Mouse (Mus musculus) heart, embryonic 14.5 days (tissue): ENCODE measurements around the gene Acod1. TPM values are rescaled to one million over a fixed set of nuclear protein-coding genes. Genes with fewer than 3 reads are reported as not detected.
A peak's percentile ranks its signal among the peaks of the same experiment; 100 is the strongest.

Experiments used
- ATAC-seq: fragments of 200-750 bp; cut with Nextera tagmentation; 2 replicates; pipeline ENCODE4 v1.8.0; 2017; ENCODE audit warnings: low read depth, moderate TSS enrichment; ENCODE audit not compliant: insufficient number of reproducible peaks, insufficient read depth, low FRiP score
- H3K27ac ChIP-seq, 2 experiments: fragments of 200-500 bp in 1 of 2; fragments of 300-500 bp in 1 of 2; sonication (generic) in 1 of 2; replicated peaks in 1 of 2; 2 replicates each; pipeline ENCODE4 v1.5.1; 2012 to 2014; ENCODE audit warnings: low read depth in 2 of 2, low read length in 2 of 2, control low read depth in 1 of 2, mild to moderate bottlenecking in 1 of 2, mixed read lengths in 1 of 2; ENCODE audit not compliant: control insufficient read depth in 1 of 2, insufficient read depth in 1 of 2
- H3K27me3 ChIP-seq: fragments of 300-500 bp; sonication (generic); 2 replicates; pipeline ENCODE4 v1.6.1; 2014; ENCODE audit warnings: mild to moderate bottlenecking, low read length, control low read depth; ENCODE audit not compliant: control insufficient read depth, insufficient read depth
- H3K36me3 ChIP-seq: fragments of 300-500 bp; sonication (generic); 2 replicates; pipeline ENCODE4 v1.6.1; 2014; ENCODE audit warnings: mild to moderate bottlenecking, control low read depth, low read length, mixed read lengths; ENCODE audit not compliant: control insufficient read depth, insufficient read depth
- H3K4me1 ChIP-seq, 2 experiments: fragments of 200-500 bp in 1 of 2; fragments of 300-500 bp in 1 of 2; sonication (generic) in 1 of 2; 2 replicates each; pipeline ENCODE4 v1.6.1; 2012 to 2014; ENCODE audit warnings: low read length in 2 of 2, control low read depth in 1 of 2, mixed read lengths in 1 of 2; ENCODE audit not compliant: control insufficient read depth in 2 of 2, insufficient read depth in 2 of 2
- H3K4me2 ChIP-seq: fragments of 300-500 bp; sonication (generic); 2 replicates; pipeline ENCODE4 v1.6.1; 2014; ENCODE audit warnings: mild to moderate bottlenecking, low read length
- H3K4me3 ChIP-seq, 2 experiments: fragments of 200-500 bp in 1 of 2; fragments of 300-500 bp in 1 of 2; sonication (generic) in 1 of 2; 2 replicates each; pipeline ENCODE4 v1.5.1; 2012 to 2014; ENCODE audit warnings: low read length in 2 of 2, mild to moderate bottlenecking in 2 of 2, control low read depth in 1 of 2, low read depth in 1 of 2, moderate library complexity in 1 of 2; ENCODE audit not compliant: control insufficient read depth in 1 of 2, insufficient read depth in 1 of 2
- H3K9ac ChIP-seq: fragments of 300-500 bp; sonication (generic); 2 replicates; pipeline ENCODE4 v1.6.1; 2014; ENCODE audit warnings: mild to moderate bottlenecking, low read length
- H3K9me3 ChIP-seq: fragments of 300-500 bp; sonication (generic); 2 replicates; pipeline ENCODE4 v1.6.1; 2016; ENCODE audit warnings: low read length, control low read depth; ENCODE audit not compliant: control insufficient read depth
- WGBS: fragments of 180-500 bp; shearing (Covaris S2); extraction: QIAGEN DNeasy Blood & Tissue Kit; methylation state at CpG from one replicate; pipeline ENCODE4 v1.1.7; 2014; 5-methylcytosine and 5-hydroxymethylcytosine counted together
- polyA plus RNA-seq: library from polyadenylated mRNA; unstranded; fragments of >200 nt; fragmentation: Nextera tagmentation; extraction: Ambion mirVana; gene quantifications from 2 replicates; pipeline ENCODE4 v1.2.1, GENCODE M21; 2014

Acod1 gene
- polyA plus RNA-seq, 1 experiment from 2014 or later = not detected

DNA sequence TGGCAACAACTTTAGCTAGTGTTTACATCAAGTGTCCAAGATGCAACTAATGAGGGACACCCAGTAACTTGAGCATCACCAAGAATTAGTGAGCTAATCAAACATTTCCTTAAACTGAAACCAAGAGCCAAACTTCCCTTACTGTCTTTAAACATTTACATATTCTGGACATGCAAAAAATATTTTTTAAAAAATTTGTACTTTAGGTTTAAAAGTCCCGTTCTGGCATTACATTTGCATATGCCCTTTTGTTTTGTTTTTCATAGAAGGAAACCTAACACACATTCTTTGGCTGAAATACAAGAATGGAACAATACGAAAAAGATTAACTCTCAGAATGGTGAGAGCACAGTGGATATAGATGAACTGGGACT is 51.4 kb downstream of the Acod1 start:
- peaks cover 0 to 10% of the 10 kb centered on the region in 2 experiments; a peak in 3 of 4 replicates for H3K4me1 ChIP-seq
- H3K36me3 ChIP-seq = peaks cover 31% of the 10 kb centered on the region
- H3K27ac ChIP-seq = peak overlapping the region in 1 of 2 experiments; percentile 100; a peak in 3 of 4 replicates
- ATAC-seq = no peak
- no peaks in the 10 kb centered on the region for H3K9me3 ChIP-seq
- H3K4me2 ChIP-seq = peak overlapping the region; percentile 77
- H3K9ac ChIP-seq = peak overlapping the region; percentile 99
- H3K4me3 ChIP-seq = peak overlapping the region; percentile 97 to 100
- 3% methylated on average over 2 of the region's 2 CpGs for WGBS
- no peaks in the 10 kb centered on the region for H3K27me3 ChIP-seq

DNA sequence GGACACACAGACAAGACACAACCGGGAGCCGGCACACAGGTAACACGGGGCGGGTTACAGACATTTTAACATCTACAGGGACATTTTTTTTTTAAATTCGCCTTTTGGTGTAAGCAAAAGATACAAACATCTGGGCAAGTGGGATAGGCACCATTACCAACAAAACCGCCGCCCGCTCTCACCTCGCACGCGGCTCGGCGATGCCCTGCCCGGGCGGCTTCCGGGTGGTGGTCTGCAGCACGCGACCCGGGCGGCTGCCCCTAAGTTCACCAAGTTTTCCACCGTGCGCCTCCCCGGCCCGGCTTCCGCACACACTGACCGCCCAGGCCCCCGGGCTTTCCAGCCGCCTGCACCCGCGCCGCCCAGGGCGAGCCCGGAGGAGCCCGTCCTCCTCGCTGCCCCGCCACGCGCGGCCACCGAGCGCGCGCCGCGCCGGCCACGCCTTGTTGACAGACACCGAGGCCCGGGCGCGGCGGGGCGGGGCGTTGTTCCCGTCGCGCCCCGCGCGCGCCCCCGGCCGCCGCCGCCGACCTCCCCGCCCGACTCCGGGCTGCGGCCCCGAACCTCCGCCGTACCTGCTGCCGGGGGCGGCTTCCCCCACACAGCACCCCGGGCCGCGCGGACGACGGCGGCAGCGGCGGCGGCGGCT is 51.9 kb downstream of the Acod1 start:
- peaks cover 25% of the 10 kb centered on the region for H3K36me3 ChIP-seq
- WGBS = 1% methylated on average over 64 of the region's 86 CpGs
- peak; percentile 85 for ATAC-seq

DNA sequence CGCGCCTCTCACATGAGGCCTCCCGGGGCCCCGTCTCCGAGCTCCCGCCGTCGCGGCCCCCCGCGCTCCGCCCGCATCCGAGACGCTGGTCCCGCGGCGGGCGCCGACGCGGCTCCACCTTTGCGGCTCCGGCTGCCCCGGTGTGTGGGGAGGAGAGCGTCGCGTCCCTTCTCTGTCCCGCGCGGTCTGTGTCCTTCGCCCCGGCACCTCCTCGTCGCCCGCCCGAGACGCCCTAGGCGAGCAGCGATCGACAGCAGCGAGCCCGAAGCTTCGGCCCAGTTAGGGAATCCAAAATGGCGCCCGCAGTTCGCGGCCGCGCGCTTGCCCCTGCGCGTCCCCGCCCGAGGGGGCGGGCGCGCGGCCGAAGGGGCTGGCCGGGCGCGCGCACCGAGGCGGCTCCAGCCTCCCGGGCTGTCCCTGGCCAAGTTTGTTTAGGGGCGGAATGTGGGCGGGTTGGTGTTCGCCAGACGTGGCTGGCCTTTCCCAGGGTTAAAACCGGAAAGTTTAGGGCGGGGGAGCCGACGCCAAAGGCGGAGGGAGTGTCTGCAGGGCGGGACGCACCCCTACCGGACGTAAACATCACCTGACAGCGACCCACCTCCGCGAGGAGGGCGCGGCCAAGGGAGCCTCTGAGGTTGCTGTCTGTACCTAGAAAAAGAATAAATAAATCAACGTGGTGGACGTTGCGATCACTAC is 52.6 kb downstream of the Acod1 start, which contains the start of gene Fbxl3:
Gene Fbxl3, minus strand, starts transcription at position 329 of the 696 bp plus-strand sequence.
- Histone ChIP-seq H3K9ac (peak within 1 kb of the TSS; percentile 99), H3K4me2 (peak within 1 kb of the TSS; percentile 77), H3K36me3 (peaks cover 22% of the 10 kb centered on the region), H3K4me3 (peak within 1 kb of the TSS; percentile 97 to 100), H3K9me3 (no peaks in the 10 kb centered on the region), H3K4me1 (peaks cover 0 to 5% of the 10 kb centered on the region in 2 experiments; a peak in 3 of 4 replicates), H3K27ac (peak within 1 kb of the TSS; percentile 100), H3K27me3 (no peaks in the 10 kb centered on the region)
- WGBS = under 1% methylated on average over 87 of the region's 88 CpGs
- peak; percentile 95 for ATAC-seq

More for the DNA sequence above, 51.9 kb downstream of the Acod1 start:
- peak overlapping the region; percentile 77 for H3K4me2 ChIP-seq
- H3K9me3 ChIP-seq = no peaks in the 10 kb centered on the region
- H3K4me1 ChIP-seq = peaks cover 0 to 6% of the 10 kb centered on the region in 2 experiments; a peak in 3 of 4 replicates
- H3K27me3 ChIP-seq = no peaks in the 10 kb centered on the region
- peak overlapping the region; percentile 97 to 100 for H3K4me3 ChIP-seq
- peak overlapping the region; percentile 100 for H3K27ac ChIP-seq
- peak overlapping the region; percentile 99 for H3K9ac ChIP-seq

DNA sequence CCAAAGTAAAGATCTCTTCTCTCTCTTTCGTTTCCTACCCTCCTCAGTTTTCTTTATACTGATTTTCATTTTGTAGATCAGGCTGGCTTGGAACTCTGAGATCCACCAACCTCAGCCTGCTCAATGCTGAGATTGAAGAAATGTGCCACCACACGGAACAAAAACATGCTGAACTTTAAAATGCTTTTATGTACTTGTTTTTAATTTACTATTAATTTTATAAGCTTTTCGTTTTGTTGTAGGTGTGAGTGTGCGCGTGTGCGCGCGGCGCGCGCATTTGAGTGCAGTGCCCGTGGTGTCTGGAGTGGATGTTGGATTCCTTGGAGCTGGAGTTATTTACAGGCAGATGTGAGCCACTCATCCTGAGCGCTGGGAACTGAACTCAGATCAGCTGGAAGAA is 53.5 kb downstream of the Acod1 start:
- no peak for ATAC-seq
- Histone ChIP-seq H3K4me2 (peak overlapping the region; percentile 70), H3K4me3 (peak overlapping the region in 1 of 2 experiments; percentile 97; a peak in 2 of 4 replicates), H3K36me3 (peaks cover 14% of the 10 kb centered on the region), H3K27me3 (no peaks in the 10 kb centered on the region), H3K9me3 (no peaks in the 10 kb centered on the region), H3K9ac (no peak overlapping the region), H3K27ac (0 out of 4 replicates have a peak overlapping the region, but pooled peaks of 1 of the 2 experiments have one; percentile 100), H3K4me1 (peaks cover 0 to 5% of the 10 kb centered on the region in 2 experiments; a peak in 3 of 4 replicates)
- 79% methylated on average over 13 of the region's 13 CpGs for WGBS

DNA sequence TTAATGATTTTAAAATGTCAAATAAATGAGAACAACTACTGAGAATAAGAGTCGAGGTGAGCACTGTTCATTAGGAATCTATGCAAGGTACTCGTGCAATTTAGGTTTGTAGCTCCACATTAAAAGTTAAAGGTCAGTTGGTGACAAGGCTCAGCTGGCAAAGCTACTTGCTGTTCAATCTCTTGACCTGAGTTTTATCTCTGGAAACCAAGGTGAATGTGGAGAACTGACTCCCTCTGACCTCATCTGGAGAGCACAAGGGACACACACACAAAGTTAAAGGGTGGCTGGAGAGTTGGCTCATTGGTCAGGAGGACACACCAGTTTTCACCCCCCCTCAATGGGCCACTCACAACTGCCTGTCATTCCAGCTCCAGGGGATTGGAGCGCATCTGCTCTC is 54.4 kb downstream of the Acod1 start:
- H3K27me3 ChIP-seq = no peaks in the 10 kb centered on the region

DNA sequence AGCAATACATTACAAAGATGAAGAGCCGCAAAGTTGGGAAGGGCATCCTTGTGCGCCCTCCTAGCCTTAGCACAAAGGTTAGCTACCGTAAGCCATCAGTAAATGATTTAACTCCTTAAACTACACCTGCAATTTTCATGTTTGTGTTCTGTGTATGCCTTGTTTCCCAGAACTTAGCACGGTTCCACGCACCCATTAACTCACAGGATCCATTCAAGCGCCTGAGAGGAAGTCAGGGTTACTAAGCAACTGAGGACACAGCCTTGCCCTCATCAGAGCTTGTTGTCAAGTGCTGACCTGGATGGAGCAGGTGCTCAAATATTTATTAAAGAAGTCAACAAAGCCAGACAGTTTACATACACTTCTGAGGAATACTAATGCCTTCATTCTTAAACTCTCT is 55.5 kb downstream of the Acod1 start:
- Histone ChIP-seq H3K9me3 (no peaks in the 10 kb centered on the region), H3K4me1 (peaks cover 0 to 3% of the 10 kb centered on the region in 2 experiments; a peak in 3 of 4 replicates)
- 79% methylated on average over 6 of the region's 6 CpGs for WGBS

More for the DNA sequence above, 54.4 kb downstream of the Acod1 start:
- peaks cover 6% of the 10 kb centered on the region; the same call in 1 of the 2 replicates for H3K36me3 ChIP-seq
- H3K9me3 ChIP-seq = no peaks in the 10 kb centered on the region
- peaks cover 0 to 5% of the 10 kb centered on the region in 2 experiments; a peak in 3 of 4 replicates for H3K4me1 ChIP-seq
- WGBS = 65% methylated on average over 3 of the region's 3 CpGs
- no peak overlapping the region for H3K9ac ChIP-seq
- no peak for ATAC-seq
- no peak overlapping the region for H3K4me2 ChIP-seq
- no peak overlapping the region for H3K4me3 ChIP-seq
- no peak overlapping the region for H3K27ac ChIP-seq

DNA sequence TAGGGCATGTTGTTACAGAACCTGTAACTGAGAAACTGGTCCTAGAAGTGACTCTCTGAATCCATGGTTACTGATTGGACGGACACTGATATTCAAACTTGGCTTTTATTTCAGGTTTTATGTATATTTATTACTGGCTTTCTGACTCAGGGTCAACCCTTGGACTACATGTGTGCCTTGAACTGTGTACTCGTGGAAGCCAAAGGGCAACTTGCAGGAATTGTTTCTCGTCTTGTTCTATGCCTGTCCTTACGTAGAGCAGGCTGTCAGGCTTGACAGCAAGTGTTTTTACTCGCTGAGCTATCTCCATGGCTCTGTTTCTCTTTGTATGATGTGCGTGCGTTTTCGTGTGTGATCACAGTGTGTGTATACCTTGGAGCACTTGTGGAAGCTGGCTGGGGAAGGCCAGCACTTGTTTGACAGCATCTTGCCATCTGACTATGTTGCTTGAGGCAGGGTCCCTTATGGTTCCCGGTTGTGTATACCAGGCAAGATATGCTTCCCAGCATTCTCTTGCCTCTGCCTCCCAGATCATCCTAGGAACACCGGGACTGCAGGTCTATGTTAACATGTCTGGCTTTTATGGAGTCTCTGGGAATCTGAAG is 56.1 kb downstream of the Acod1 start:
- 72% methylated on average over 10 of the region's 10 CpGs for WGBS
- Histone ChIP-seq H3K4me1 (no peaks in the 10 kb centered on the region), H3K27ac (no peak overlapping the region), H3K4me2 (no peak overlapping the region), H3K27me3 (no peaks in the 10 kb centered on the region), H3K9ac (no peak overlapping the region), H3K9me3 (no peaks in the 10 kb centered on the region), H3K4me3 (no peak overlapping the region), H3K36me3 (no peaks in the 10 kb centered on the region)
- no peak for ATAC-seq

More for the DNA sequence above, 55.5 kb downstream of the Acod1 start:
- no peak for ATAC-seq
- H3K4me2 ChIP-seq = no peak overlapping the region
- no peak overlapping the region for H3K27ac ChIP-seq
- H3K27me3 ChIP-seq = no peaks in the 10 kb centered on the region
- H3K4me3 ChIP-seq = no peak overlapping the region
- H3K9ac ChIP-seq = no peak overlapping the region
- H3K36me3 ChIP-seq = no peaks in the 10 kb centered on the region
